Mouse (Mus musculus): Measurements from ENCODE around the gene Fabp1.

- TF ChIP-seq POLR2A (IDR thresholded peaks at IDR 0.05; ENCODE audit: borderline replicate concordance, insufficient read depth, low read length) = no peak
- no peak for TF ChIP-seq CTCF (IDR thresholded peaks at IDR 0.05; ENCODE audit: borderline replicate concordance, insufficient read depth, low read depth, low read length)
Measured at GRCm38 (mm10) chr6:71201925-71202324, 2.3 kb downstream of the Fabp1 start.

Measured in cerebellum, adult 2 months (tissue).